Mouse (Mus musculus): ENCODE results near the gene Sod3.

Gene Sod3

GRCm38 (mm10) chr5:52363468-52364150 is at the start of gene Sod3:
Gene Sod3, plus strand, starts transcription at chr5:52363791.
- peak; percentile 87 to 90 for DNase-seq

- peak in 1 of 2 experiments; percentile 25 for DNase-seq
Measured at GRCm38 (mm10) chr5:52316926-52317325, 46.7 kb upstream of the Sod3 start.

GRCm38 (mm10) chr5:52319499-52319898 is 44.1 kb upstream of the Sod3 start:
- DNase-seq, result peak in 1 of 2 experiments; percentile 10

GRCm38 (mm10) chr5:52332120-52332519 is 31.5 kb upstream of the Sod3 start:
- no peak for DNase-seq

GRCm38 (mm10) chr5:52335590-52335989 is 28.0 kb upstream of the Sod3 start:
- DNase-seq, result peak; percentile 67 to 80

- peak; percentile 34 to 39 for DNase-seq
Measured at GRCm38 (mm10) chr5:52339134-52339533, 24.5 kb upstream of the Sod3 start.

- DNase-seq, result no peak
Measured at GRCm38 (mm10) chr5:52346890-52347289, 16.7 kb upstream of the Sod3 start.

GRCm38 (mm10) chr5:52350451-52350850 is 13.1 kb upstream of the Sod3 start:
- DNase-seq, result no peak

- no peak for DNase-seq
Measured at GRCm38 (mm10) chr5:52351561-52351960, 12.0 kb upstream of the Sod3 start.

GRCm38 (mm10) chr5:52352730-52353129 is 10.9 kb upstream of the Sod3 start:
- DNase-seq, result no peak

- no peak for DNase-seq
Measured at GRCm38 (mm10) chr5:52354441-52354840, 9.2 kb upstream of the Sod3 start.

GRCm38 (mm10) chr5:52355612-52356011 is 8.0 kb upstream of the Sod3 start:
- DNase-seq, result no peak

- DNase-seq, result peak; percentile 54 to 58
Measured at GRCm38 (mm10) chr5:52357175-52357754, 6.3 kb upstream of the Sod3 start.

- no peak for DNase-seq
Measured at GRCm38 (mm10) chr5:52358120-52358519, 5.5 kb upstream of the Sod3 start.

- peak; percentile 53 to 65 for DNase-seq
Measured at GRCm38 (mm10) chr5:52360286-52361049, 3.1 kb upstream of the Sod3 start.

- no peak for DNase-seq
Measured at GRCm38 (mm10) chr5:52362776-52363467, 669 bp upstream of the Sod3 start.

GRCm38 (mm10) chr5:52364521-52364920 is 930 bp downstream of the Sod3 start:
- DNase-seq, result peak; percentile 60 to 74

GRCm38 (mm10) chr5:52365930-52366329 is 2.3 kb downstream of the Sod3 start:
- no peak for DNase-seq

GRCm38 (mm10) chr5:52366661-52367060 is 3.1 kb downstream of the Sod3 start:
- DNase-seq, result no peak

- DNase-seq, result no peak
Measured at GRCm38 (mm10) chr5:52367866-52368840, 4.6 kb downstream of the Sod3 start.

GRCm38 (mm10) chr5:52370901-52371300 is 7.3 kb downstream of the Sod3 start:
- no peak for DNase-seq

- no peak for DNase-seq
Measured at GRCm38 (mm10) chr5:52375847-52376246, 12.3 kb downstream of the Sod3 start.

Data from kidney, postnatal 36 days (tissue).